Mouse (Mus musculus): ENCODE data around the gene Ric3.

- TF ChIP-seq CTCF (IDR thresholded peaks at IDR 0.05; ENCODE audit: low read depth, low read length) (no peak), TAL1 (conservative IDR thresholded peaks at IDR 0.05; ENCODE audit: low read depth, low read length) (no peak), GATA1 (IDR thresholded peaks at IDR 0.05; ENCODE audit: borderline replicate concordance, low read length) (no peak)
Observed at GRCm38 (mm10) chr7:109101167-109101566, 18.0 kb upstream of the Ric3 start.

Data from G1E (cell line).